Mouse (Mus musculus): Measurements from ENCODE around the gene Wfdc1. TPM values are rescaled to one million over a fixed set of nuclear protein-coding genes. Genes with fewer than 3 reads are reported as not detected.

The Wfdc1 gene
- total RNA-seq, 2 experiments from 2014 or later = 6.9 to 8.2 TPM

GRCm38 (mm10) chr8:119637381-119637780 lies 28.8 kb upstream of the Wfdc1 start:
- no peak for DNase-seq (ENCODE audit: low spot score in 2 of 2)

GRCm38 (mm10) chr8:119638261-119638660 lies 27.9 kb upstream of the Wfdc1 start:
- DNase-seq (ENCODE audit: low spot score in 2 of 2) = peak in 1 of 2 experiments; percentile 37

- DNase-seq (ENCODE audit: low spot score in 2 of 2) = no peak
Observed at GRCm38 (mm10) chr8:119639798-119640197, 26.4 kb upstream of the Wfdc1 start.

- no peak for DNase-seq (ENCODE audit: low spot score in 2 of 2)
Observed at GRCm38 (mm10) chr8:119641058-119641457, 25.1 kb upstream of the Wfdc1 start.

- no peak for DNase-seq (ENCODE audit: low spot score in 2 of 2)
Observed at GRCm38 (mm10) chr8:119642960-119643359, 23.2 kb upstream of the Wfdc1 start.

- no peak for DNase-seq (ENCODE audit: low spot score in 2 of 2)
Observed at GRCm38 (mm10) chr8:119644429-119644960, 21.7 kb upstream of the Wfdc1 start.

- no peak for DNase-seq (ENCODE audit: low spot score in 2 of 2)
Observed at GRCm38 (mm10) chr8:119644981-119645597, 21.1 kb upstream of the Wfdc1 start.

GRCm38 (mm10) chr8:119646197-119646596 lies 20.0 kb upstream of the Wfdc1 start:
- no peak for DNase-seq (ENCODE audit: low spot score in 2 of 2)

GRCm38 (mm10) chr8:119646846-119647245 lies 19.3 kb upstream of the Wfdc1 start:
- DNase-seq (ENCODE audit: low spot score in 2 of 2) = no peak

GRCm38 (mm10) chr8:119651324-119651723 lies 14.8 kb upstream of the Wfdc1 start:
- no peak for DNase-seq (ENCODE audit: low spot score in 2 of 2)

- DNase-seq (ENCODE audit: low spot score in 2 of 2) = no peak
Observed at GRCm38 (mm10) chr8:119656709-119657464, 9.3 kb upstream of the Wfdc1 start.

- DNase-seq (ENCODE audit: low spot score in 2 of 2) = peak in 1 of 2 experiments; percentile 22
Observed at GRCm38 (mm10) chr8:119661081-119661480, 5.1 kb upstream of the Wfdc1 start.

GRCm38 (mm10) chr8:119661892-119662291 lies 4.3 kb upstream of the Wfdc1 start:
- DNase-seq (ENCODE audit: low spot score in 2 of 2) = no peak

GRCm38 (mm10) chr8:119663440-119663839 lies 2.7 kb upstream of the Wfdc1 start:
- no peak for DNase-seq (ENCODE audit: low spot score in 2 of 2)

- DNase-seq (ENCODE audit: low spot score in 2 of 2) = no peak
Observed at GRCm38 (mm10) chr8:119665270-119665669, 895 bp upstream of the Wfdc1 start.

- DNase-seq (ENCODE audit: low spot score in 2 of 2) = no peak
Observed at GRCm38 (mm10) chr8:119668447-119668846, 2.3 kb downstream of the Wfdc1 start.

- no peak for DNase-seq (ENCODE audit: low spot score in 2 of 2)
Observed at GRCm38 (mm10) chr8:119669284-119669683, 3.1 kb downstream of the Wfdc1 start.

- no peak for DNase-seq (ENCODE audit: low spot score in 2 of 2)
Observed at GRCm38 (mm10) chr8:119670419-119671091, 4.4 kb downstream of the Wfdc1 start.

- no peak for DNase-seq (ENCODE audit: low spot score in 2 of 2)
Observed at GRCm38 (mm10) chr8:119673976-119674555, 7.9 kb downstream of the Wfdc1 start.

GRCm38 (mm10) chr8:119675457-119675856 lies 9.3 kb downstream of the Wfdc1 start:
- no peak for DNase-seq (ENCODE audit: low spot score in 2 of 2)

GRCm38 (mm10) chr8:119676389-119676788 lies 10.2 kb downstream of the Wfdc1 start:
- DNase-seq (ENCODE audit: low spot score in 2 of 2) = peak; percentile 90 to 94
